ENCODE assay signal across 23 mouse cellular contexts in the genomic region with DNA sequence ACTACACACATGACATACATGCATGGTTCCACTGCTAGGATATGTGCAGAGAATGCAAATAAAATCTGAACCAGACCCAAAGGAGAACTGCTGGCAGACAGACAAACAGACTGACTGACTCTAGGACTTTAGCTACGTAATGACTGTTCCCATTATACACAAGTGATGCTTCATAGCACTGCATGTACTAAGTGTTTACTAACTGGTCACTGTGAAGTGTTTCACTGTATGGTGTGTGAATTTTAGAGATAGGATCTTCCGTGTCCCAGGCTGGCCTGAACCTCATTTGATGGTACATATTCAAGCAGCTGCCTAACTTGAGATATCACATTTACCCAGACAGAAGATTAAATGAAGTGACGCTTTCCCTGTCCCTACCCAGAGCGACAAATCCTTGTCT.
"Had no signal": no experiment of that assay in that cellular context is flagged by ENCODE, and none has a peak within 500 bp of the region (broad histone marks: within the 10 kb centered on the region; RNA-seq: fewer than 3 reads in every experiment).

No protein-coding gene starts in this region.

- H3K27ac ChIP-seq: heart, embryonic 10.5 days; hindbrain, embryonic 10.5 days; hindbrain, embryonic 12.5 days; hindbrain, embryonic 14.5 days; intestine, embryonic 15.5 days; layer of hippocampus, adult 2 months; left cerebral cortex, adult 2 months; limb, embryonic 13.5 days had no signal

- H3K27me3 ChIP-seq: heart, embryonic 12.5 days; hindbrain, embryonic 12.5 days; intestine, embryonic 15.5 days; limb, embryonic 13.5 days had no signal

- ATAC-seq: hindbrain, embryonic 16.5 days; inflammation-experienced regulatory T-cells, adult 6 months; intestine, embryonic 15.5 days; intestine, postnatal 0 days had no signal

- H3K4me3 ChIP-seq: heart, embryonic 10.5 days; heart, embryonic 12.5 days; hindbrain, embryonic 10.5 days; hindbrain, embryonic 12.5 days; intestine, embryonic 15.5 days; layer of hippocampus, adult 2 months; left cerebral cortex, adult 2 months; limb, embryonic 13.5 days had no signal

- H3K4me2 ChIP-seq: heart, embryonic 12.5 days; hindbrain, embryonic 12.5 days; hindbrain, embryonic 14.5 days; intestine, embryonic 15.5 days; limb, embryonic 13.5 days; liver, embryonic 11.5 days had no signal

- H3K4me1 ChIP-seq: hindbrain, embryonic 10.5 days; hindbrain, embryonic 12.5 days; intestine, embryonic 15.5 days; limb, embryonic 13.5 days had no signal

- H3K9me3 ChIP-seq: heart, embryonic 10.5 days; heart, embryonic 12.5 days; hindbrain, embryonic 10.5 days; hindbrain, embryonic 12.5 days; intestine, embryonic 15.5 days; limb, embryonic 13.5 days had no signal

- H3K9ac ChIP-seq: heart, embryonic 12.5 days; hindbrain, embryonic 12.5 days; hindbrain, embryonic 14.5 days; intestine, embryonic 15.5 days; limb, embryonic 13.5 days had no signal

- DNase-seq: gastrocnemius, postnatal 25 days; heart, adult 18-20 months; heart, postnatal 10 days; heart, postnatal 4 days; kidney, adult 18-20 months; kidney, adult 8-10 months; kidney, postnatal 10 days; kidney, postnatal 25 days; kidney, postnatal 4 days; liver had no signal
